Mouse (Mus musculus): Measurements from ENCODE around the gene Acot13.

Acot13 gene

DNA sequence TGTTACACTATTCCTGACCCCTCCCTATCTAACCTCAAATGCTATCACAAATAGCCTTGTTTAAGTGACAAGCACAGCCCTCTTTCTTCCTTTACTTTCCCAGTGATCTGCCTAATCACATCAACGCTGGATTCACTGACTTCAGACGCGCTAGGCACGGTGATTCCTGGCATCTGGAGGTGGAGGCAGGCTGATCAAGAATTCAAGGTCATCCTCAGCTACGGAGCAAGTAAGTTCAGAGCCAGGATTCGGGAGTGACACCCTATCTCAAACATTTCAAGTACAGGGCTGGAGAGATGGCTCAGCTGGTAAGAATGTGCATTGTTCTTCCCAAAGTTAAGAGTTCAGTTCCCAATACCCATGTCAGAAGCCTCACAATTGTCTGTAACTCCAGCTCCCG, 5.2 kb downstream of the Acot13 start:
- DNase-seq: no peak

DNA sequence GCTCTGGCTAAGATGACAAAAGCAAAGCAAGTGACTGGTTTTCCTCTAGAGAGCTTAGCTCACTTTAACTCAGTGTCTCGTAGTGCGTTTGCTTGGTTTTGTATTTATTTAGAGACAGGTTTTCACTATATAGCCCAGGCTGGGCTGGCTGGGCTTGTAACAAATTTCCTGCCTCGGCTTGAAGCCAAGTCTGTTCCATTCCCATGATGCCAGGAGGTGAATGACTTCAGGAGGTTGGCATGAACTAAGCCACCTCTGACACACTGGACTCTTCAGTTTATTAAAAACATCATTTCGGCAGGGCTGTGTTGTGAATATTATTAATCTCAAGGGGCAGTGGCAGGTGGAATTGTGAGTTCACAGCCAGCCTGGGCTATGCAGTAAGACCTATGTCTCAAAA, 5.8 kb downstream of the Acot13 start:
- DNase-seq: peak; percentile 56 to 60

- DNase-seq: no peak
Measured at GRCm38 (mm10) chr13:24824647-24825046, 6.7 kb downstream of the Acot13 start.

GRCm38 (mm10) chr13:24822663-24823343, 8.5 kb downstream of the Acot13 start:
- DNase-seq: no peak

DNA sequence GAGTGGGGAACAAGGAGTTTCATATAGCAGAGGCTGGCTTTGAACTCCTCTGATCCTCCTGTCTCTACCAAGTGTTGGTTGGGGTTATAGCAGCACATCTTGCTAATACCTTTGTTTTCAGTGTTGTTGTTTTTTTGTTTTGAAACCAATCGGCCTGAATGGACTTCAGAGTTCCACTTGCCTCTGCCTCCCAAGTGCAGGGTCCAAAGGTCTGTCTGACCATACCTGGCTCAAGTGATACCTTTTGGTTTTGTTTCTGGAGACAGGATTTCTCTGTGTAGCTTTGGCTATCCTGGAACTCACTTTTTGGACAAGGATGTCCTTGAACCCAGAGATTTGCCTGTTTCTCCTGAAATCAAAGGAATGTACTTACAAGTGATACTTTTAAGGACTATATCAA, 11.4 kb downstream of the Acot13 start:
- DNase-seq: no peak

DNA sequence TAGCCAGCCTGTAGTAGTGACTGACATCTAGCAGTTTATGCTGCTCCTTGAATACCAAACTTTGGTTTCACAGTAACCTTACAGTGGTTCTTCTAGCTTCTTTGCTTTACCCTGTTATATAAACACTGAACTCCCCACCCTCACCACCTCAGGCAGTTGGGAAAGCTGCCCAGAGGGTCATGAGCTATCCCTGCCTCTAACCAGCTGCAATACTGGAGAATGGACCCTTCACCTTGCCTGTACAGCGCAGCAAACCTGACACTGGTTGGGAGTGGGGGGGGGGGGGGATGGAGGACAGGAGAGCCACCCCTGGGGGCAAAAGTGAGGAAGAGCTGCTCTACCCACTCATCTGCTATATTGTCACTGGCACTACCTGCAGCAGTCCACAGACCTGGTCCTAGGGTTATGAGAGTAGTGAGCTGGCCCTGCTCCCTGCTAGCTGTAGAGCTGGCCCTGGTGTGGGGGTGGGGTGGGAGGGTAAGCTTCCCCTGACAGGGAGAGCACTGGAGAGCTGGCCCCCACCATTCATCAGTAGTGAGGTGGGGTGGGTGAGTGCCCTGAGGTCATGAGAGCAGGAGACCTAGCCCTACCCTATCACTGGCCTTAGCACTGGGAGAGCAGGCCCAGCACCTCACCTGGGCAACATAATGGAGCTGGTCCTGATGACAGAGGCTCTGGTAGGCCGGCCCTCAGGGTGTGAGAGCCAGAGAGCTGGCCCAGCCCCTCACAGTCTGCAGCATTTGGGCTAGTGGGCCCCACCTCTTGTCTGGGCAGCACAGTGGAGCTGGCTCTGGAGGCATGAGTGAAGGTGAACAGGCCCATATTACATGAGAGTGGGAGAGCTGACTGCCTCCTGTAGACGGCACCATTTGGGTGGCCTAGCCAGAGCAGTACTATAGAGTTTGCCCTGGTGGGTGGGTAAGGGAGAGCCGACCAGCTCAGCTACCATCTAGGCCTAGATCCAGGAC, 14.9 kb downstream of the Acot13 start:
- DNase-seq: peak; percentile 50 to 68

DNA sequence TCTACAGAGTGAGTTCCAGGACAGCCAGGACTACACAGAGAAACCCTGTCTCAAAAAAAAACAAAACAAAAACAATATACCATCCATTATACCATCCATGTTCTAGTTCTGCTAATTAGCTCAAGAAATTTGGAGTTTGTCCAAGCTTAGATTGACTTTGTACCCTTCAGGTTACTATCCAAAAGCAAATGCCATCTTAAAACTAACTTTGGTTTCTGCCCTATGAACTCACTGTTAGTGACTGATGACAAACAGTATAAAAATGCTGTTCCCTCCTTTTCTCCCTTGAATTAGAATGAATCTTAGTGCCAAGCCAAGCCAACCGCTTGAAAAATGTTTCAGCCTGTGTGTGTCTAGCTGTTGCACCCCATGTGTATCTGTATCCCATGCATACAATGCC, 16.7 kb downstream of the Acot13 start:
- peak in 1 of 2 experiments; percentile 54 for DNase-seq

DNA sequence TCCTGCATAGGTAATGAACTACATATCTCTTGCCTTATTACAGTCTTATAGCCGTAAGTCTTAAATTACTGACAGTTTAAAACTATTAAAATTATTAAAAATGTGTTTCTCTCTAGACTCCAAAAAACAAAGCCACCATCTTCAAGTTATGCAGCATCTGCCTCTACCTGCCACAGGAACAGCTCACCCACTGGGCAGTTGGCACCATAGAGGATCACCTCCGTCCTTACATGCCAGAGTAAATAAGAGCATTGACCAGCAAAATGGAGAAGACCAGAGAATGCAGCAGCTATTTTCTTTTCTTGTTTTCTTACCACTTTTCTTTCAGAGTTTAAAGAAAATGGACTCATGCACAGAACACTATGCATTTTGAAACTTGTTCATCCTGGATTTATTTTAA, 18.8 kb downstream of the Acot13 start:
- no peak for DNase-seq

GRCm38 (mm10) chr13:24806079-24806478, 25.3 kb downstream of the Acot13 start:
- DNase-seq: peak; percentile 55 to 61

DNA sequence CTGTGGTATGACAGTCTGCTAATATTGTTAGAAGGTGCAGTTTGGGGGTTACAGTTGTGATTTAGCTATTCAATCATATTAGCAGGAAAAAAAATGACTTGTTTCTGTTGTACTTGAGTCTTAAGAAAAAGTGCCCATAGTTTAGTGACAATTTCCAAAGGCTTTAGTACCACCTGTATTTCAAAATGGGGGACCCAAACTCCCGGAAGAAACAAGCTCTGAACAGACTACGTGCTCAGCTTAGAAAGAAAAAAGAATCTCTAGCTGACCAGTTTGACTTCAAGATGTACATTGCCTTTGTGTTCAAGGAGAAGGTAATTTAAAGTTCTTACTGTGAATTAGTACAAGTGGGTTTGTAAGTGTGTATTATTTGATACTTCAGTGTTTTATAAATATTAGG, 28.1 kb downstream of the Acot13 start:
- no peak for DNase-seq

GRCm38 (mm10) chr13:24802131-24802691, 29.1 kb downstream of the Acot13 start:
- peak in 1 of 2 experiments; percentile 19 for DNase-seq

GRCm38 (mm10) chr13:24801308-24801921, 29.9 kb downstream of the Acot13 start, which contains the start of gene BC005537:
Gene BC005537 (plus strand): TSS chr13:24801657.
- no peak for DNase-seq

GRCm38 (mm10) chr13:24800674-24801307, 30.5 kb downstream of the Acot13 start:
- peak; percentile 97 to 98 for DNase-seq

DNA sequence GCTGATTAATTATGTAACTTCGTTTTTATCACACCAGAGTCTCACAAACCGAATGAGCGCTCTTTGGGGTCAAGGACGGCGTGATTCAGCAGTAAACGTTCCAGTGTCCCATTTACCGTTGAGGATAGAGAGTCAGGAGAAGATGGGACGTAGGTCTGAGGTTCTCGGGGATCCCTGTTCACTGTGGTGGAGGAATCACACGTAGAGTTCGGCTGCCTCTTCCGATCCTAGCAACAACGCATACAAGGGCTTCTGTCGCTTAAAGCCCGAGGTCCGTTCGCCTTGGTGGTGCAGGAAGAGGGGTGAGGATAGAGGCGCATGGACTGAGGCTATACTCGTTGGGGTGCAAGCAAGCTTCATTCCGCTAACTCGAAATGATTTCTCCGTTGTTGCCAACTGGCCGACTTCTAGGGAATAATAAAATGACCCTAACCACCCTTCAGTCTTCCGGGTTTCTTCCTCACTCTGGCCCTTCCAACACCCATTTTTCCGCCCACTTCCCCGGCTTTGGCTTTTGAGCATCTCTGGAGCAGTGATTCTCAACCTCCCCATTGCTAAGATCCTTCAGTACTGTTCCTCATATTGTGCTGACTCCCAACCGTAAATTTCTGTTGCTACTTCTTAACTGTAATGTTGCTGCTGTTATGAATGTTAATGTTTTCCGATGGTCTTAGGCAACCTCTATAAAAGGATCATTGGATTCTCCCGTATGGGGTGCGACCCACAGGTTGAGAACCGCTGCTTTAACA, 31.2 kb downstream of the Acot13 start:
- DNase-seq: peak; percentile 46 to 53

- no peak for DNase-seq
Measured at GRCm38 (mm10) chr13:24799378-24799777, 32.0 kb downstream of the Acot13 start.

- DNase-seq: no peak
Measured at GRCm38 (mm10) chr13:24798686-24799085, 32.7 kb downstream of the Acot13 start.

GRCm38 (mm10) chr13:24792411-24793045, 38.8 kb downstream of the Acot13 start:
- no peak for DNase-seq

- no peak for DNase-seq
Measured at GRCm38 (mm10) chr13:24791349-24791748, 40.0 kb downstream of the Acot13 start.

- DNase-seq: no peak
Measured at GRCm38 (mm10) chr13:24787477-24787876, 43.9 kb downstream of the Acot13 start.

DNA sequence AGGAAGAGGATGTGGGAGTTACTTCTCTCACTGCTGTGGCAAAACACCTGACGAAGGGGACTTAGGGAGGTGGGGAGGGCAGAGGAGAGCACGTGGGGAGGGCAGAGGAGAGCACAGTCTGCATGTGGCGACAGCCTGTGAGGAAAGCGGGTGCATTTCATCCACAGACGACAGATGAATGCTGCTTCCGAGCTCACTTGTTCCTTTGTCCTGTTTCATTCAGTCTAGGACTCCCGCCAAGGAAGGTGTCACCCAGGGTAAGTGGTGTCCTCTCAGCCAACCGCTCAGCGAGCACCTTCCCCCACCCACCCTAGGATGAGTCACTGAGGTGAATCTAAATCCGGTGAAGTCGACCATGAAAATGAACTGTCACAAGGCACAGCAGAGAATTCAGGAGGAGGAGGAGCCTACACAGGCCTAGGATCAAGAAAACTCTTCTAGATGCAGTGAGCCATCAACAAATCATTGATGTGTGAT, 45.3 kb downstream of the Acot13 start:
- DNase-seq: peak; percentile 55 to 67

GRCm38 (mm10) chr13:24781916-24782315, 49.4 kb downstream of the Acot13 start:
- DNase-seq: no peak

All from kidney, adult 8-10 months (tissue).